Mouse (Mus musculus) lung, adult 2 months (tissue): ENCODE results near the gene Rxfp4. TPM values are rescaled to one million over a fixed set of nuclear protein-coding genes. Genes with fewer than 3 reads are reported as not detected.

Source experiments
- DNase-seq: peaks from one replicate; pipeline ENCODE4 v3.0.0; 2022
- H3K4me1 ChIP-seq: fragments of 200-500 bp; 2 replicates; pipeline ENCODE4 v1.6.1; 2011; ENCODE audit warnings: low read length; ENCODE audit not compliant: control insufficient read depth, insufficient read depth
- H3K4me3 ChIP-seq: fragments of 200-500 bp; replicated peaks from 2 replicates; pipeline ENCODE3; 2011; ENCODE audit warnings: low read depth, mild to moderate bottlenecking, control low read depth, low read length; ENCODE audit errors: extremely low read depth
- CTCF ChIP-seq: fragments of 200-500 bp; IDR thresholded peaks from 2 replicates; pipeline ENCODE4 v1.5.1; 2011; ENCODE audit warnings: mild to moderate bottlenecking, low read length, control low read depth; ENCODE audit not compliant: insufficient read depth
- POLR2A ChIP-seq: fragments of 200-500 bp; IDR thresholded peaks from 2 replicates; pipeline ENCODE4 v1.6.1; 2011; ENCODE audit warnings: low read depth, mild to moderate bottlenecking, control low read depth, low read length, borderline replicate concordance; ENCODE audit errors: extremely low read depth
- WGBS: fragments of 180-500 bp; shearing (Covaris S2); methylation state at CpG from one replicate; pipeline ENCODE4 v1.1.7; 2018; 5-methylcytosine and 5-hydroxymethylcytosine counted together
- polyA plus RNA-seq: library from polyadenylated mRNA; depleted of rRNA; stranded (reverse); fragments of >200 nt; gene quantifications from 2 replicates; pipeline ENCODE4 v1.2.3, GENCODE M21; 2012

The Rxfp4 gene
- polyA plus RNA-seq, 1 experiment: 0.76 TPM

GRCm38 (mm10) chr3:88622941-88623345 is 30.0 kb downstream of the Rxfp4 start:
- Histone ChIP-seq H3K4me3 (peak overlapping the region; percentile 51), H3K4me1 (peaks cover 46% of the 10 kb centered on the region)
- WGBS: 0% methylated on average over 6 of the region's 6 CpGs
- TF ChIP-seq CTCF: no peak
- TF ChIP-seq POLR2A: no peak
- no peak for DNase-seq

DNA sequence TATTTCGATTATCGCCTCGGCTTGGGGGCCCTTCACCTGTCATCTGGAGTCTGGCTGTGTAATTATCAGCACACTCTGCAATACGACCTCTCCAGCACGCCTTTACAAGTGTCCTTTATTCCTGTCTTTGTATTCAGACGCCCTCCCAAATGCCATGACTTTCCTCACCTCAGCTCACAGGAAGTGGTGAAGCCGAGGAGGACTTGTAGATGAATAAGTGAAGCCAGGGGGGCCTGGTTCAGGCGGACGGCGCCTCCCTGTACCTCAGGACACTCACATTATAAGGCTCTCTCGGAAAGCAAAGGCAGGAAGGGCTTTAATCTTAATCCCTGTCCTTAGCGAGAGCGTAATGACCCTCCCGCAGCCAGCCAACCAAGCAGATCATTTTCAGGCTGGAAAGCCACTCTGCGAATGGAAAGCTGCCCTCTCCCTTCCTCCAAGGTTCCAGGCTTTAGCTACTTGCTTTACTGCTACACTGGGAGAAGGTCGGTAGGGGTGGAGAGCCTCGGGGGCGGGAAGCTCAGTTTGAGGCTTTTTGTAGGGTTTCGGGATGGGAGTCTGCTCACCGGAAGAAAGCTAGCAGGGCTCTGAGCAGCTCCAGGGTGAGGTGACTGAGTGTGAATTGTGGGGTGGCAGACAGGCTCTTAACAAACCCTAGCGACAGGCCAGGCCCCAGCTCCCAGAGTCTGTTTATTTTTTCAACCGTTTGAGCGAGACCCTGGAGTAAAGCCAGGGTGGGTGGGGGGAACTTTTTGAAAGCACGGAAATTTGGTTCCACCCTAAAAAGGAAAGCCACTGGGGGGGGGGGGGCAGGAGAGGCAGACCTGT is 30.6 kb downstream of the Rxfp4 start:
- peak; percentile 62 for DNase-seq
- Histone ChIP-seq H3K4me1 (peaks cover 42% of the 10 kb centered on the region), H3K4me3 (peak overlapping the region; percentile 75)
- TF ChIP-seq POLR2A (peak; percentile 83; the same call in 1 of the 2 replicates), CTCF (no peak)
- WGBS: 1% methylated on average over 24 of the region's 24 CpGs

DNA sequence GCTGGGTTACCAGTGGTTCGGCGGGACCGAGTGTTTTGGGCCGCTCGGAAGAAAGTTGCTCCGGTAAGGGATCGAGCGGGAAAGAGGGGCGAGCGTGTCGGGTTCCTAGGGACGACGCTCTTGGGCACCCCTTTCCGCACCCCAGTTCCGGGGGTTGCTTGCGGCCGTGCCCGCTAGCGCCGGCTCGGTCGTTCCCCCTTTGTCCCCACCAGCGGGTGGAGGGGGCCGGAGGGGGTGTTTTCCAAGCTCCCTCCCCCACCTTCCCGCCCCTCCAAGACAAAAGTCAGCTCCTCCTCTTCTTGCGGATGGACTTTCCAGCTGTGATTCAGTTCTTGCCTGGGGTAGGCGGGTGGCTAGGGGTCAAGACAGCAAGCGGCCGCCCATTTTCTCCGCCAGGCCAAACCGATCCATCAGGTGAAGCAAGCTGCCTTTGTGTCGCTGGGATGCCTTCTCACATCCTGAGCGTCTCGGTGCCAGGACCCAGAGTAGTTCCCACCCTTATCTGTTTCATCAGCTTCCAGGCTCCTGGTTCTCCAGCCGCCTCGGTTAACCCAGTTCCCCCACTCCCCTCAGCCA is 31.3 kb downstream of the Rxfp4 start:
- WGBS: 4% methylated on average over 36 of the region's 36 CpGs
- peaks cover 38% of the 10 kb centered on the region for H3K4me1 ChIP-seq
- peak overlapping the region; percentile 75 for H3K4me3 ChIP-seq
- no peak for DNase-seq
- peak; percentile 50; the same call in 1 of the 2 replicates for TF ChIP-seq POLR2A
- TF ChIP-seq CTCF: no peak

GRCm38 (mm10) chr3:88620992-88621536 is 31.9 kb downstream of the Rxfp4 start:
- peak; percentile 76 for DNase-seq
- 1% methylated on average over 64 of the region's 64 CpGs for WGBS
- TF ChIP-seq POLR2A (peak; percentile 69), CTCF (no peak)
- Histone ChIP-seq H3K4me1 (peaks cover 32% of the 10 kb centered on the region), H3K4me3 (peak overlapping the region; percentile 75)

DNA sequence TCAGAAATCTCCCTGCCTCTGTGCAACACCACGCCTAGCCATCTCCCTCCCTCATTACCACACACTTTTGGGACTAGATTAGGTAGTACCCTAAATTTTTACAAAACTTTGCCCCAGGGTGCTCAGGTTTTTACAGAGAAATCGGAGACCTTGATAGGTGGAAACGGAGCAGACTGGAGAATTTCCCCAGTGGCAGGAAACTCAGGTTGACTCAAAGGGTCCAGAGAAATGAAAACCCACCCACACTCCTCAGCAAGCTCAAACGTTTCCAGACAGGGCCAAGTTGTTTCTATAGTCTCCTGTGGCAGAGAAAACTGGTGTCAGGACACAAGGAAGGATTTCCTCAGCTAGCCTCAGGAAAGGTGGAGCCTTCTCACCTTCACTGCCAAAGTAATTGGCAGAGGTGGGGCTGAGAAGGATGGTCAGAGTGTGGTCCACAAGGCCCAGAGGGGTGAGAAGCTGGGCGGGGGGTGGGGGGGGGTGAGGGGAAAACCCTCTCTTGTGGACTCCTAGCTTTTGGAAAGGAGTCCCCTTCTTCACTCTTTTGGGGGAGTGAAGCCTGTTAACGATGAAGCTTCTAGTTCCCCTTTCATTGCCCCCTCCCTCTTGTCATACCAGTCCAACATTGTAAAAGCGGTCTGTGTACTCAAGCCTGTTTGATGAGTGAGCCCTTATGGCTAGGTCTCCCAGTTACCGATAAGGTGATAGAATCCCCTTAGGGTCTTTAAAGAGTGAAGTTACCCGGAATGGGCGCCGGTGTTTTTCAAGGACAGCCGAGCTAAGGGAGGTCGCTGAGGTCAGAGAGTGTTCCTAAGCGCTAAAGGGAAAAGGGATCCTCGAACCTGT is 32.6 kb downstream of the Rxfp4 start:
- no peak for DNase-seq
- TF ChIP-seq POLR2A: no peak
- TF ChIP-seq CTCF: no peak

GRCm38 (mm10) chr3:88619113-88620097 is 33.5 kb downstream of the Rxfp4 start:
- 55% methylated on average over 9 of the region's 9 CpGs for WGBS
- no peak for DNase-seq

More for the DNA sequence above, 32.6 kb downstream of the Rxfp4 start:
- Histone ChIP-seq H3K4me1 (peaks cover 26% of the 10 kb centered on the region), H3K4me3 (peak overlapping the region; percentile 75)
- 15% methylated on average over 15 of the region's 15 CpGs for WGBS

DNA sequence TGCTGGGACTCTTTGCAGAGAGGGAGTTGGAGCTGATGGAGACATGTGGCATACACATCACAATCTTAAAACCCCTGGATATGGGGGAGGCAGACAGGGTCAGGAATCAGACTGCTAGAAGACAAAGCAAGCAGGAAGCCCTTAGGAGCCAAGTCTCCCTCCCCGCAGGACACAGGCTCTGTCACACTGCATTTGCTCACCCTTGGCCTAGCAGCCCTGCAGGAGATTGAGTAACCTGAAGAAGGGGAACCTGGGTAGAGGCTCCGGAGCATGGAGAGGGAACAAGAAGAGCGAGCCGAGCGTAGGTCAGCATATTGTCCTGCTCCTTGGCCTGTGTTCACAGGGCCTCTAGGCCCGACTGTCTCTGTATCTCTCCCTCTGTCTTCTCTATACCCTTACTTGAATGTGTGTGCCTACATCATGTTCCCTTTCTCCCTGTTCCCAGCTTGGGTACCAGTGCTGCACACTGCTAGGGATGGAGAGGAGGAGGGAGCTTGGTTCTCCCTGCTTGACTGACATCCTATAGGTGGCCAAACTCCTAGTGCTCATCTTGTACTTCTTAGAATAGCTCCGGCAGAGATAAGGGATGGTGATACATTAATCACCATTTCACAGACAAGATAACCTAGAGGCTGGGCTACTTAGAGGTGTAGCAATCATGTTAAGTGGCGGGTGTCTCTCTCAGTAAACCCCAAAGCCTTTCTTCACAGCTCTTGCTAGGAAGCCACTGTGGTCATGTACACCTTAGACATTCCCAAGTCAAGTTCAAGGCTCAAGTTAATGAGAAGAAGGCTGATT is 34.7 kb downstream of the Rxfp4 start:
- DNase-seq: no peak
- Histone ChIP-seq H3K4me3 (no peak overlapping the region), H3K4me1 (peaks cover 9% of the 10 kb centered on the region)
- 63% methylated on average over 8 of the region's 8 CpGs for WGBS
- TF ChIP-seq CTCF: no peak
- TF ChIP-seq POLR2A: no peak

More at GRCm38 (mm10) chr3:88619113-88620097, 33.5 kb downstream of the Rxfp4 start:
- TF ChIP-seq POLR2A (no peak), CTCF (no peak)
- Histone ChIP-seq H3K4me3 (no peak overlapping the region), H3K4me1 (peaks cover 19% of the 10 kb centered on the region)
